Mouse (Mus musculus) heart, postnatal 14 days (tissue): ENCODE measurements at regions not wholly inside any gene's neighbourhood (a gene's known extent, or its start where the extent isn't known, plus 50 kb on each side); places are given as distances from the start of the nearest gene placed in this dataset.
A peak's percentile ranks its signal among the peaks of the same experiment; 100 is the strongest.

Experiments used
- DNase-seq, 2 experiments: peaks; one replicate each; pipeline ENCODE4 v3.0.0; 2021 to 2022
- intact Hi-C: fragments of 180-260 bp; cut with DNase I; formaldehyde crosslinking; loops from one replicate; pipeline ENCODE4 v1.15.1; 2025

GRCm38 (mm10) chr3:38697871-38698270, 188.9 kb upstream of the Fat4 start:
- intact Hi-C loops: no loop called here
- peak in 1 of 2 experiments; percentile 10 for DNase-seq

GRCm38 (mm10) chr3:38697349-38697748, 189.4 kb upstream of the Fat4 start:
- intact Hi-C loops: no loop called here
- no peak for DNase-seq

- peak; percentile 9 to 42 for DNase-seq
- intact Hi-C loops: no loop called here
Observed at GRCm38 (mm10) chr3:38695836-38696235, 190.9 kb upstream of the Fat4 start.

GRCm38 (mm10) chr3:38692768-38693167, 194.0 kb upstream of the Fat4 start:
- no peak for DNase-seq
- intact Hi-C loops: no loop called here

GRCm38 (mm10) chr3:38684247-38684991, 199.8 kb upstream of the Ankrd50 start:
- intact Hi-C loops: no loop called here

GRCm38 (mm10) chr3:38663670-38664494, 179.2 kb upstream of the Ankrd50 start:
- intact Hi-C loops: no loop called here
- peak; percentile 8 to 33 for DNase-seq

More at GRCm38 (mm10) chr3:38684247-38684991, 199.8 kb upstream of the Ankrd50 start:
- no peak for DNase-seq

GRCm38 (mm10) chr3:38663023-38663422, 178.4 kb upstream of the Ankrd50 start:
- intact Hi-C loops: no loop called here

GRCm38 (mm10) chr3:38656790-38657189, 172.1 kb upstream of the Ankrd50 start:
- intact Hi-C loops: no loop called here
- DNase-seq: no peak

More at GRCm38 (mm10) chr3:38663023-38663422, 178.4 kb upstream of the Ankrd50 start:
- peak in 1 of 2 experiments; percentile 23 for DNase-seq

GRCm38 (mm10) chr3:38653928-38654327, 169.3 kb upstream of the Ankrd50 start:
- no peak for DNase-seq
- intact Hi-C loops: no loop called here

- intact Hi-C loops: no loop called here
- no peak for DNase-seq
Observed at GRCm38 (mm10) chr3:38652985-38653685, 168.5 kb upstream of the Ankrd50 start.

GRCm38 (mm10) chr3:38650176-38650575, 165.5 kb upstream of the Ankrd50 start:
- intact Hi-C loops: no loop called here
- DNase-seq: no peak

GRCm38 (mm10) chr3:38648633-38649032, 164.0 kb upstream of the Ankrd50 start:
- DNase-seq: no peak
- intact Hi-C loops: no loop called here

- DNase-seq: no peak
- intact Hi-C loops: no loop called here
Observed at GRCm38 (mm10) chr3:38647737-38648330, 163.2 kb upstream of the Ankrd50 start.

- no peak for DNase-seq
Observed at GRCm38 (mm10) chr3:38641733-38642132, 157.1 kb upstream of the Ankrd50 start.

GRCm38 (mm10) chr3:38636806-38637205, 152.2 kb upstream of the Ankrd50 start:
- intact Hi-C loops: no loop called here

More at GRCm38 (mm10) chr3:38641733-38642132, 157.1 kb upstream of the Ankrd50 start:
- intact Hi-C loops: no loop called here

GRCm38 (mm10) chr3:38633347-38633746, 148.7 kb upstream of the Ankrd50 start:
- intact Hi-C loops: no loop called here

More at GRCm38 (mm10) chr3:38636806-38637205, 152.2 kb upstream of the Ankrd50 start:
- DNase-seq: no peak

GRCm38 (mm10) chr3:38625575-38626184, 141.0 kb upstream of the Ankrd50 start:
- intact Hi-C loops: no loop called here
- no peak for DNase-seq

More at GRCm38 (mm10) chr3:38633347-38633746, 148.7 kb upstream of the Ankrd50 start:
- DNase-seq: peak; percentile 34 to 37

- intact Hi-C loops: no loop called here
- DNase-seq: no peak
Observed at GRCm38 (mm10) chr3:38617989-38618388, 133.3 kb upstream of the Ankrd50 start.

GRCm38 (mm10) chr3:38617217-38617616, 132.6 kb upstream of the Ankrd50 start:
- no peak for DNase-seq
- intact Hi-C loops: no loop called here

GRCm38 (mm10) chr3:38613706-38614105, 129.1 kb upstream of the Ankrd50 start:
- intact Hi-C loops: no loop called here

More at GRCm38 (mm10) chr3:38613706-38614105, 129.1 kb upstream of the Ankrd50 start:
- DNase-seq: no peak
